Mouse (Mus musculus) gastrocnemius, postnatal 25 days (tissue): Measurements from ENCODE around the gene B4gat1. TPM values are rescaled to one million over a fixed set of nuclear protein-coding genes. Genes with fewer than 3 reads are reported as not detected.

ENCODE experiments used
- DNase-seq: peaks from one replicate; pipeline ENCODE4 v3.0.0; 2022
- total RNA-seq, 2 experiments: library from RNA; stranded (reverse); gene quantifications; 1 replicate in 1 of 2; 2 replicates in 1 of 2; pipeline ENCODE4 v1.2.3; 2021

The B4gat1 gene
- total RNA-seq, 2 experiments from 2014 or later: 17.9 to 20.1 TPM

DNA sequence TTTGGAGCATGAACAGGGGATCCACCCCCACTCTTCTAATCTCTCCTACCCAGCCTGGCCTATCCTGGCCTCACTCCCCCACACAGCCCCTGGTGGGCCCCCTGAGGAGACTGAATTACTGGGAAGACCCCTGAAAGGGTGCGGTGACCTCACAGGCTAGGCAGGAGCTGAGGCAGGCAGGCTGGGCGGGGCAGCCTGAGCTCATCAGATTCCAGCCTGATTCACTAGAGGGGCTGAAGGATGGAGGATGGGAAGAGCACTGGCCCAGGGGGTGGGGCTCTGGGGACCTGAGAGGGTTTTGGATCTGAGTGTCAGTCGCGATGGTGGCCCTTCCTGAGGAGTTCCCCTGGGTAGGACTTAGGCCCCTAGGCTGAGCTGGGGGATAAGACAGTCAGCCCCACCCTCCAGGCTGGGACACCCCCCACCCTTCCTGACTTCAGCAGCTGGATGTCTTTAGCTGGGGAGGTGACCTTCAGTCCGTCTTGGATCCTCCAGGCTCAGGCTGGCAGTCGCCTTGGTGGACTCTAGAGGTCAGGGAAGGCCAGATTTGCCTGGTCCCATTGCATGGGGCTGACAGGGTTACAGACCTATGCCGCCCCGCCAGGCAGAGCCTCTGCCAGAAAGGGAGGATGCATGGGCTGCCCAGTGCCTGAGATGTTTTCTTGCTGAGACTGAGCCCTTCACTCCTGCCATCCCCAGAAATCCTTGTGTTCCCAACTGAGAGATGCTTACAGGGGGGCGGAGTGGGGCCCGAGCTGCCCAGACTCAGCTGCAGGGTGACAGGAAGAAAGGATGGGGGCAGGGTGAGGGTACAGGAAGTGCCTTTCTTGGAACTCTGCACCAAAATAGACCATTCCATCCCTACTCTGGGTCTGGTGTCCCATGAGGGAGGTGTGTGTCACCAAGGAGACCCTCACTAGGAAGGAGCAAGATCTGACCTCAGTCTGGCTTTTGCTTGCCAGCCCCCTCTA lies 20.5 kb downstream of the B4gat1 start:
- DNase-seq: no peak

DNA sequence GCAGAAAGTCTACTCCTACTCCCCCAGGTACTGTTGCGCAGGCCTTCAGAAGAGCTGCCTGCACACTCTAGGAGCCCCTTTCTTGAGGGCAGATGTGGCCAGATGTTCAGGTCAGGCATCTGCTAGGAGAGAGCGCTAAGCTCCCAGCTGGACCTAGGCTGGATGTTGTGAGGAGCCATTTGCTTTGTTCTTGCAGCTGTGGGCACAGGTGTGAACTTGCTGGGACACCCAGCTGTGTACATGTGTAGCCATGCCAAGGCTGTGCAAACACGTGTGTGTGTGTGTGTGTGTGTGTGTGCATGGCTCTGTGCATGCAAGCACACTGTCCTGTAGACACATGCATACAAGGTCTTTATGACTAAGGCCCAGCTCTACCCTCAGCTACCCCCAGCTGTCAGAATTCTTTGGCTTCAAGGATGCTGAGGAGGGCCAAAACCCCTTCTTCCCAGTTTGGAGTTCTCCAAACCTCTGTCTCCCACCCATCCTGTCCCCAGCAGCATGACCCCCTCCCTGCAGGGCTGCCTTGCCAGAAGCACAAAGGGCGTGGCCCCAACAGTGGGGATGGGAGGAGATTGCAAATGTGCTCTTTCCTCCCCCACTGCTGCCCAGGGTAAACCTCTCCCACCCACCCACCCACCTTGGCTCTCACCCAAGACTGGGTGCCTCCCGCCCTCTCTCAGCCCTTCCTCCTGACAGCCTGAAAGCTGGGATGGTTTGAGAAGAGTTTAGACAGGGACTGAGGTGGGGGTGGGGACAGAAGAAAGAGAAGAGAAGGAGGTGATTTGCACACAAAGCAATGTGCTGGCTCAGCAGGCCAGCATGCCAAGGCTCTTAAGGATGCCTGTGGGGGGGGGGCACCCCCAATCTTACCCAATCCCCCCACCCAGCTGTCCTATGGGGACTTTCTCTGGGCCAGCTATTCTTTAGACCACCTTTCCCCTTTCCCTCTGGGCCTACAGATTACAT lies 22.0 kb downstream of the B4gat1 start:
- peak; percentile 61 for DNase-seq

DNA sequence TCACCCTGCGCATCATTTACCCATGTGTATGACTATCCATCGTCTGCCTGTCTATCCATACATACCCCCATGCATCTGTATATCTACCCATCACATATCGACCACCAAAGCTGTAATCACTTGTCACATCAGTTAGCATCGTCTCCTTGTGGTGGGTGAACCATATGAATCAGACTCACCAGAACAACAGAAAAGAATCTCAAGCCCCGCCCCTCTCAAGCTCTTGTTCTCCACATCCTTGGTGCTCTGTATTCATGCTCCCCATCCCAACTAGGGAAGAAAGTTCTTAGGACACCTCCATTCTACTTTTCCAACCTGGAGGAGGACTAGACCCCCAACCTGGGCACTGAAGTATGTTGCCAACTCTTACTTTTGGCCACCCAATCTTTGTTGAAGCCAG lies 23.4 kb downstream of the B4gat1 start:
- DNase-seq: no peak

DNA sequence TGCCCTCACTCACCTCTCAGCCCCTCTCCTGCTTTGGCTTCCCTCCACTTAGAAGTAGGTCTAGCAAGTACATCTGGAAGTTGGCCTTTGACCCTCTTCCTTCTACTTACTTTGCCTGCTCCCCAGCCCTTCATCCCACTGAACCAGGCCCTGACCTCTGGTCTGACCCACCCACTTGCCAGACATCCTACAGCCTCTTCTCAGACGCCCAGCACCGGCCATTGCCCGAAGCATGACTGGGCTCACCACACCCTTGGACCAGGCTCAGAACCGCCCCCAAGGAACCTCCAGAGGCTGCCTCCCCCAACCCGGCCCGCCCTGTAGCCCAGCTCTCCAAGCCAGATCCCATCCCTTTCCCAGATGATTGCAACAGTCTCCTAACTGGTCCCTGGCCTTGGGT lies 23.8 kb downstream of the B4gat1 start:
- peak; percentile 79 for DNase-seq

DNA sequence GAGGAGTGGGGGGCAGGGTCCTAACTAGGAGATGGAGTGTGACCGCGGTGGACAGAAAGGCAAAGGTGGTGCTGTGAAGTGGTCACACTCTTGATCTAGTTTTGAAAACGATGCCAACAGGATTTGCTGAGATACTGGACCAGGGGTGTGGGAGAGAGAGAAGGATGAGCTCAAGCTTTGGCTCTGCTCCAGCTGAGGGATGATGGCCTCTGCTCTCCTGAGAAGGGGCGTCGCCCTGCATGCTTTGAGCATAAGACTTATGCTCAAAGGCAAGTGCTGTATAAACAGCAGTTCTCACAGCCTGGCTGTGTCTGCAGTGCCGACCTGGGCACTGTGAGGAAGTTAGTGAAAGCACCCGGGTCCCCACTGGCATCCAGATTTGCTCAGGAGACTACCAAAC lies 26.5 kb downstream of the B4gat1 start:
- peak; percentile 62 for DNase-seq

DNA sequence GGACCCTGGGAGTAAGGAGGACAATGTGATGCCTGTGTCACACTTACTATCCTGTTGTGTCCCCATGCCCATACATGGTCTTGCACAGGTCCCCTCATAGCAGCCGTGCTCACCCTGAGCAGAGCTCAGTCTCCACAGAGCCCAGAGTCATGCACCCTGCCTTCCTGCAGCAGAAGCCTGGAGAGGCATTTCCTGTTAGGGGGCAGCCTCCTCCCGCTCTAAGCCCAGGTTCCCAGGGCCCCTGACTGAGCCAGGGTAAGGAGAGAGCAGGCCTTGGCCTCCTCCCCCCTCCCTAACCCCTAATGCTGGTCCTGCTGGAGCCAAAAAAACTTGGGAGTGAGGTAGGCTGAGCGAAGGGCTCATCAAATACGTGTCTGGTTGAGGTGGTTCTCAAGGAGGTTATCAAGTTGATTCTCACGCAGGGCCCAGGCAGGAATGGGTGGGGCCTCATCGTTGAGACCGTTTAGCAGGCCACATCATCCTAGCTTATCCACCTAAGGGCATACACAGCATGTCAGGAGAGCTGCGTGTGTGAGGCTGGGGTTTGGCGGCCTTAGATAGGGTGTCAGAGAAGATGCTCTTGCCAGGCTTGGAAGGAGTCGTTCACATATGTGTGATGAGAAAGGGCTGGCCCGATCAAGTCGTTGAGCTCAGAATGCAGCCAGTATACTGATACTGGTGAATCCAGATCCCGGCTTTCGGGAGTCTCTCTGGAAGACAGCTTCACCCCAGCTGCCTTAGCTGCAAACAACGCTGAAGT lies 28.6 kb downstream of the B4gat1 start:
- no peak for DNase-seq

DNA sequence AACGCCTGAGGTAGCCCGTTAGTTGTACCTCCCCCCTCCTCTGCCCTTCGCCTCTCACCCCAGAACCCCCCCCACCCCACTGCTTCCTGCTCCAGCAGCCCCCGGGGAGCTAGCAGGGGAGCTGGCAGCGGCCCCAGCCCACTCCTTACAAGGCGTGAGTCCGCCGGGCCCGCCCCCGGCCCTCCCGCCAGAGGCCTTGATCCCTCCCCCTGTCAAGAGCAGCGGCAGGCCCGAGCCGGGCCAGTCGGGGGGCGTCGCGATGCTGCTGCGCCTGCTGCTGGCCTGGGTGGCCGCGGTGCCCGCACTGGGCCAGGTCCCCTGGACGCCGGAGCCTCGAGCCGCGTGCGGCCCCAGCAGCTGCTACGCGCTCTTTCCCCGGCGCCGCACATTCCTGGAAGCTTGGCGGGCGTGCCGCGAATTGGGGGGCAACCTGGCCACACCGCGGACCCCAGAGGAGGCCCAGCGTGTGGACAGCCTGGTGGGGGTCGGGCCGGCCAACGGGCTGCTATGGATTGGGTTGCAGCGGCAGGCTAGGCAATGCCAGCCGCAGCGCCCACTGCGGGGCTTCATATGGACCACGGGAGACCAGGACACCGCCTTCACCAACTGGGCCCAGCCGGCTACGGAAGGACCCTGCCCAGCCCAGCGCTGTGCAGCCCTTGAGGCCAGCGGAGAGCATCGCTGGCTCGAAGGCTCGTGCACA lies 29.4 kb downstream of the B4gat1 start, which contains the start of gene Cd248:
TSS of gene Cd248 (plus strand) at position 212 of the 703 bp plus-strand sequence.
- peak; percentile 88 for DNase-seq

DNA sequence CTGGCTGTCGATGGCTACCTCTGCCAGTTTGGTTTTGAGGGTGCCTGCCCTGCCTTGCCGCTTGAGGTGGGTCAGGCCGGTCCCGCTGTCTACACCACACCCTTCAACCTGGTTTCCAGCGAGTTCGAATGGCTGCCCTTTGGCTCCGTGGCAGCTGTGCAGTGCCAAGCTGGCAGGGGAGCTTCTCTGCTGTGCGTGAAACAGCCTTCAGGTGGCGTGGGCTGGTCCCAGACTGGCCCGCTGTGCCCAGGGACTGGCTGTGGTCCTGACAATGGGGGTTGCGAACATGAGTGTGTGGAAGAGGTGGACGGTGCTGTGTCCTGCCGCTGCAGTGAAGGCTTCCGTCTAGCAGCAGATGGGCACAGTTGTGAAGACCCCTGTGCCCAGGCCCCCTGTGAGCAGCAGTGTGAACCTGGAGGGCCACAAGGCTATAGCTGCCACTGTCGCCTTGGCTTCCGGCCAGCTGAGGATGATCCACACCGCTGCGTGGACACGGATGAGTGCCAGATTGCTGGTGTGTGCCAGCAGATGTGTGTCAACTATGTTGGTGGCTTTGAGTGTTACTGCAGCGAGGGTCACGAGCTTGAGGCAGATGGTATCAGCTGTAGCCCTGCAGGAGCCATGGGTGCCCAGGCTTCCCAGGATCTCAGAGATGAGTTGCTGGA lies 30.1 kb downstream of the B4gat1 start:
- DNase-seq: no peak

DNA sequence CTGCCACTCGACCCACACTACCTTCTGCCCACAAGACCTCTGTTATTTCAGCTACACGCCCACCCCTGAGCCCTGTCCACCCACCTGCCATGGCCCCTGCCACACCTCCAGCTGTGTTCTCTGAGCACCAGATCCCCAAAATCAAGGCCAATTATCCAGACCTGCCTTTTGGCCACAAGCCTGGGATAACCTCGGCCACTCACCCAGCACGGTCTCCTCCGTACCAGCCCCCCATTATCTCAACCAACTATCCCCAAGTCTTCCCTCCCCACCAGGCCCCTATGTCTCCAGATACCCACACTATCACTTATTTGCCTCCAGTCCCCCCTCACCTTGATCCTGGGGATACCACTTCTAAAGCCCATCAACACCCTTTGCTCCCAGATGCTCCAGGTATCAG lies 30.9 kb downstream of the B4gat1 start:
- no peak for DNase-seq

DNA sequence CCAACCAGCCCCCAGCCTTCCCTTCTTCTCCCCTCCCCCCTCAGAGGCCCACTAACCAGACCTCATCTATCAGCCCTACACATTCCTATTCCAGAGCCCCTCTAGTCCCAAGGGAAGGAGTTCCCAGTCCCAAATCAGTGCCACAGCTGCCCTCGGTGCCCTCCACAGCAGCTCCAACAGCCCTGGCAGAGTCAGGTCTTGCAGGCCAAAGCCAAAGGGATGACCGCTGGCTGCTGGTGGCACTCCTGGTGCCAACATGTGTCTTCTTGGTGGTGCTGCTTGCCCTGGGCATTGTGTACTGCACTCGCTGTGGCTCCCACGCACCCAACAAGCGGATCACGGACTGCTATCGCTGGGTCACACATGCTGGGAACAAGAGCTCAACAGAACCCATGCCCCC lies 31.4 kb downstream of the B4gat1 start:
- DNase-seq: no peak

DNA sequence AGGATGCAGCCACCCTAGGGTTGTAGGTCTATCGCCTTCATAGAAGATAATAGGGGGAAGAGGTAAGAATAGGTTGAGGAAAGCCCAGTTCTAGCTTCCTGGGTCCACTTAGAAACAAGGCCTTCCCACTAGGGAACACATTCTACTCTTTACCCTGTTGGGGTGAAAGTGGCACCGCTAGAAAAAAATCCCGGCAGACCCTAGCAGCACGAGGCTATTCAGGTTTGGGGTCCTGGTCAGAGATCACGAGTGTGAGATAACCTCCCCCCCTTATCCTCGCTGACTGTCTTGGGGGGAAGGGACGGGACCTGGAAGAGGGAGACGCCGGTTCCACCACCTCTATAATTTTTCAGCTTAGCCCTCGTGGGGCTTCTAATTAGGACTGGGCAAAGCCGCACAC lies 32.5 kb downstream of the B4gat1 start:
- no peak for DNase-seq

DNA sequence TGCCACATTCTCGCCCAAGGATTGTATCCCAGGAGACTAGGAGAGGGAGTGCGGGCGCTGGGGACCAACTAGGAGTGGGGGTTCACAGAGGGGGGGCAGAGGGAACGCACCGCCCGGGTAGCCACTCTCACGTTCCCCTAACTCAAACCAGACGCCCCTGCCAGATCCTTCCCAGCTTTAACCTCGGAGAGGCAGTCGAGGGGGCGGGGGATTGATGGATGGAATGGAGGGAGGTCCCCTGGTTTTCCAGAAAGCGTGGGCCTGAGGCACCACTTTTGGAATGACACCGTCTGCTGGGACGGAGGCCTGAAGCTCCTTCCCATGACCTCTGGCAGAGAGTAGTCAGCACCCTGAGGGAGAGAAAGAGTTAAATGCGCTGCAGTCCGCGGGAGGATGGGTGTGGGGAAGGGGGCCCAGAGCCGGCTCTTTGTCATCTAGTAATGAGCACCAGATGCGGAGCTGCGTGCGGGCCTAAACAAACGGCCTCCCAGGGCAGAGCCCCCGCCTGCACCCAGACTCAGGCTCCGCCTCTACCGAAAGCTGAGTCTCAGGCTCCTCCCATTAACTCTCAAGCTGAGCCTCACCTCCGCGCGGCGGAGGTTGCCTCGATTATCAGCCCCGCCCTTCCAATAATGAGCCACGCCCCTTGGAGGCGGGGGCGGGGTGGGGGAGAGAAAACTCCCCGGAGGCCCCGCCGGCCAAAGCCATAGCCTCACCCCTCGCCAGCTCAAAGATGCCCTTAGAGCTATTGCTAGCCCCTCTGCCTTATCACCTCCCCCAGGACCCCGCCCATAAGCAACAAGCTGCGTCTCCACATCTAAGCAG lies 33.1 kb downstream of the B4gat1 start:
- peak; percentile 82 for DNase-seq

DNA sequence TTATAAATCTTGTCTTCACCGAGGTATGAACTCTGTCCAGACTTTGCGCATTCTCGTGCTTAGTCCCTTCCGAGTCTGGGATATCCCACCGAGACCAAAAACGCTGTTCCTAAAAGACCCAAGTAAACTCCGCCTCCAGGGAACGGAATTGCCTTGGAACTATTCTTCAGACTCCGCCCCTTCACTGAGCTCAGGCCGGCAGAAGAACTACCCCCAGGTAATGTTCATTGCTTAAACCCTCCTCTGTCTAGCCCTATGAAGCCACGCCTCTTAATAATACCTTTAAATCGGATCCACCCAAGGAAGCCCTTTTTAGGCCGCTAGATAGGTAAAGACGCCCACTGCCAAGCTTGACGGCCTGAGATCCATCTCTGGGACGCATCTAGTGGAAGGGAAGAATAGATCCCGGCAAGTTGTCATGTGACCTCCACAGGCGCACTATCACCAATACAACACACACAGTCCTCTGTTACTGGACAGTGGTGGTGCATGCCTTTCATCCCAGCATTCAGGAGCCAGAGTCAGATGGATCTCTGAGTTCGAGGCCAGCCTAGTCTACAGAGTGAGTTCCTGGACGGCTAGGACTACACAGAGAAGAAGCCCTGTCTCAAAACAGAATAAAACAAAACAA lies 33.9 kb downstream of the B4gat1 start:
- no peak for DNase-seq

DNA sequence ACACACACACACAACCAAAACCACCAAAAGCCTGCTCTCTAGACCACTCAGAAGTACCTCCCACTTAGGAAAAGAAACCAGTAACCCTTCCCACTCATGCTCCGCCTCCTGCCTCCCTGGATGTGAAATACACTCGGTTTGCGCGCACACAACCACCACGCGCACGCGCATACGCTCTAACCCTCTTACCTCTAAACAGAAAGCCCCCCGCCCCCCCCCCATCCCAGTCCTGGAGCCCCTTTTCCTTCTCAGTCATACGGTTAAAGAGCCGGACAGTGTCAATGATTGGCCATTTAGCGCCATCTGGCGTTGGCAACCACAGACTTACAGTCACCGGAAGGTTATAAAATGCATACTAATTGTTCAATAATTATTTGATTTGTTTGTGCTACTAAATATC lies 34.4 kb downstream of the B4gat1 start:
- DNase-seq: no peak

DNA sequence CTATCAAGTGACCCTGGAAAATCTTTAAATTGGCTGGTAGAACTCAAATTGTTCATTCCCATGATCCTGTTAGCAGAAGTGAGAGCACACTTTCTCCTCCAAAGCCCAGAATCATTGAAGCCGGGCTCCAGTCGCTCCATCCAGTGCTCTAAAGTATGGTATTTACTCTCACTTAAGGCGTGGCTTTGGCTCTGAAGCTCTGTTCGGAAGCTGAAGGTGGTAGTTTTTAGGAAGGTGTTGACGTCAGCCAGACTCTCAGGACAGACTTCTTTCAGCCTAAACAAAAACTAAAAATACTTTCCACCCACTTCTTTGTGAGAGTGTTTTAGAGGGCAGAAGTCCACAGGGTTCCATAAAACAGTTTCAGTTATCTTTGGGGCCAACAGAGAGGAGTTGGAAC lies 34.9 kb downstream of the B4gat1 start:
- DNase-seq: no peak

DNA sequence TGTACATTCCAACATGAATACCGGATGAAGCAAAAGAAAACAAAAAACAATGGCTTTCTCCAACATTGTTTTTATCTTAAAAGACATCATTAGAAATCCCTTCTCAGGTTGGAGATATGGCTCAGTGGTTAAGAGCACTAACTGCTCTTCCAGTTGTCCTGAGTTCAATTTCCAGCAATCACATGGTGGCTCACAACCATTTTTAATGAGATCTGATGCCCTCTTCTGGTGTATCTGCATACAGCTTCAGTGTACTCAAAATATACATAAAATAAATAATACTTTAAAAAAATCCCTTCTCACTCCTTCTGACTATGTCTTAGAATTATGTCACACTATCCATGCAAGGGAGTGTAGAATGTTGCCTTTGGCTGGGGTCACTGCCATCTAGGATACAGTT lies 40.7 kb downstream of the B4gat1 start:
- DNase-seq: no peak

DNA sequence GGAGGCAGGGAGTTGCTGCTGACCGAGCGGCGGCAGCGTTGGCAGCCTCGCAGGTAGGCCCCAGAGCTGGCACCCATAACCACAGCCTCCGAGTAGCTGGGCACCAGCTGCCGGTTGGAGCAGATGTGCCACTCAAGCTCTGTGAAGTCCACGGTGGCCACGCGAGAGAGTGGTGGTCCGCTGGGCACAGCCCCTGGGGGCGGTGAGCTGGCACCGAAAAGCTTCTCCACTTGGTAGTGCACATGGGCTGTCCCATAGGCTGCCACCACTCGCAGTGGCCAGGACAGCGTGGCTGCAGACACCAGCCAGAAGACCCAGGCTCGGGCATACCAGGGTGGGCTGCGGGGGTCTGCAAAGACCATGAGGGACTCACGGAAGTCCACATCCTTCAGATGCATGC lies 43.4 kb downstream of the B4gat1 start:
- no peak for DNase-seq

DNA sequence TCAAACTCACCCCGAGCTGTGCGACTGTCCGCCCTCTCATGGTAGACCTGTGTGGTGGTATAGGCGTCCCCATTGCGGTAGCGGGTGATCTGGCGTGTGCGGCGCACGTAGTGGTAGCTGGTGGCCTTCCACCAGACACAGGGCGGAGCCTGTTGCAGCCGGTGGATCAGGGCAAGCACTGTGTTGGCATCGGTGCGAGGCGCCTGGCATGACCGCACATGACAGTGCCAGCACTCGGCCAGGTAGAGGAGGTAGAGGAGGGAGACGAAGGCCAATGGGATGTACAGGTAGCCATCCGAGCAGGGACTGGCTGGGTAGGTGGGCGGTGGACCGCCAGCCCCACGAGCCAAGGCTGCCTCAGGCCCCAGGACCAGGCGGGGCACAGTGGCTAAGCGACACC lies 44.0 kb downstream of the B4gat1 start:
- no peak for DNase-seq
